Mouse (Mus musculus) olfactory bulb, adult 2 months (tissue): ENCODE results near the gene 4921507P07Rik. TPM values are rescaled to one million over a fixed set of nuclear protein-coding genes. Genes with fewer than 3 reads are reported as not detected.

Experiments
- H3K27ac ChIP-seq: fragments of 200-500 bp; 2 replicates; pipeline ENCODE4 v1.5.1; 2012; ENCODE audit warnings: low read depth, low read length; ENCODE audit not compliant: insufficient read depth
- H3K4me1 ChIP-seq: fragments of 200-500 bp; 2 replicates; pipeline ENCODE4 v1.6.1; 2012; ENCODE audit warnings: low read length; ENCODE audit not compliant: control insufficient read depth, insufficient read depth
- H3K4me3 ChIP-seq: fragments of 200-500 bp; 2 replicates; pipeline ENCODE4 v1.5.1; 2012; ENCODE audit warnings: mild to moderate bottlenecking, low read depth, low read length, moderate library complexity; ENCODE audit not compliant: insufficient read depth
- CTCF ChIP-seq: fragments of 200-500 bp; IDR thresholded peaks from 2 replicates; pipeline ENCODE4 v1.5.1; 2012; ENCODE audit warnings: low read depth, mild to moderate bottlenecking, low read length, moderate library complexity; ENCODE audit not compliant: insufficient read depth
- POLR2A ChIP-seq: fragments of 200-500 bp; IDR thresholded peaks from 2 replicates; pipeline ENCODE4 v1.6.1; 2012; ENCODE audit warnings: mild to moderate bottlenecking, low read depth, low read length, moderate library complexity; ENCODE audit not compliant: insufficient read depth
- WGBS: fragments of 180-500 bp; shearing (Covaris S2); methylation state at CpG from one replicate; pipeline ENCODE4 v1.1.7; 2018; 5-methylcytosine and 5-hydroxymethylcytosine counted together
- polyA plus RNA-seq: library from polyadenylated mRNA; stranded (reverse); fragments of >200 nt; gene quantifications from 2 replicates; pipeline ENCODE4 v1.2.4, GENCODE M21; 2012; ENCODE audit warnings: low replicate concordance; ENCODE audit not compliant: missing spikeins, insufficient read depth, insufficient read length

The 4921507P07Rik gene
- polyA plus RNA-seq, 1 experiment, result not detected

GRCm38 (mm10) chr6:50594372-50594771, 2.1 kb downstream of the 4921507P07Rik start:
- H3K4me1 ChIP-seq, result peaks cover 4% of the 10 kb centered on the region; the same call in 1 of the 2 replicates
- H3K4me3 ChIP-seq, result no peak overlapping the region
- WGBS, result 86% methylated on average over 2 of the region's 2 CpGs
- H3K27ac ChIP-seq, result no peak overlapping the region
- TF ChIP-seq POLR2A, result no peak
- TF ChIP-seq CTCF, result no peak

GRCm38 (mm10) chr6:50593334-50593845, 3.0 kb downstream of the 4921507P07Rik start:
- peaks cover 4% of the 10 kb centered on the region; the same call in 1 of the 2 replicates for H3K4me1 ChIP-seq
- TF ChIP-seq POLR2A, result no peak
- no peak for TF ChIP-seq CTCF
- no peak overlapping the region for H3K27ac ChIP-seq
- 74% methylated on average over 10 of the region's 10 CpGs for WGBS
- H3K4me3 ChIP-seq, result no peak overlapping the region

GRCm38 (mm10) chr6:50590234-50590633, 6.2 kb downstream of the 4921507P07Rik start:
- WGBS, result 94% methylated on average over 3 of the region's 3 CpGs
- Histone ChIP-seq H3K27ac (no peak overlapping the region), H3K4me1 (no peaks in the 10 kb centered on the region), H3K4me3 (no peak overlapping the region)
- TF ChIP-seq CTCF (no peak), POLR2A (no peak)

GRCm38 (mm10) chr6:50588251-50588650, 8.2 kb downstream of the 4921507P07Rik start:
- no peak for TF ChIP-seq CTCF
- TF ChIP-seq POLR2A, result no peak
- no peak overlapping the region for H3K4me3 ChIP-seq
- 93% methylated on average over 1 of the region's 1 CpGs for WGBS
- no peak overlapping the region for H3K27ac ChIP-seq
- no peaks in the 10 kb centered on the region for H3K4me1 ChIP-seq

GRCm38 (mm10) chr6:50587412-50587811, 9.0 kb downstream of the 4921507P07Rik start:
- 72% methylated on average over 2 of the region's 2 CpGs for WGBS
- TF ChIP-seq CTCF, result no peak
- no peak for TF ChIP-seq POLR2A

GRCm38 (mm10) chr6:50586316-50586715, 10.1 kb downstream of the 4921507P07Rik start:
- no peak for TF ChIP-seq POLR2A
- Histone ChIP-seq H3K4me1 (no peaks in the 10 kb centered on the region), H3K4me3 (no peak overlapping the region), H3K27ac (no peak overlapping the region)
- 88% methylated on average over 5 of the region's 5 CpGs for WGBS

More at GRCm38 (mm10) chr6:50587412-50587811, 9.0 kb downstream of the 4921507P07Rik start:
- Histone ChIP-seq H3K4me1 (no peaks in the 10 kb centered on the region), H3K27ac (no peak overlapping the region), H3K4me3 (no peak overlapping the region)

- Histone ChIP-seq H3K4me1 (no peaks in the 10 kb centered on the region), H3K4me3 (no peak overlapping the region), H3K27ac (no peak overlapping the region)
- WGBS, result 84% methylated on average over 7 of the region's 7 CpGs
- no peak for TF ChIP-seq CTCF
- TF ChIP-seq POLR2A, result no peak
Measured at GRCm38 (mm10) chr6:50585733-50586132, 10.7 kb downstream of the 4921507P07Rik start.

GRCm38 (mm10) chr6:50571661-50572060, 24.8 kb downstream of the 4921507P07Rik start:
- Histone ChIP-seq H3K27ac (no peak overlapping the region), H3K4me1 (no peaks in the 10 kb centered on the region), H3K4me3 (no peak overlapping the region)
- TF ChIP-seq POLR2A, result no peak
- TF ChIP-seq CTCF, result no peak
- WGBS, result 79% methylated on average over 1 of the region's 1 CpGs

- H3K4me1 ChIP-seq, result peaks cover 2% of the 10 kb centered on the region; the same call in 1 of the 2 replicates
- peak overlapping the region; percentile 93 for H3K27ac ChIP-seq
- peak overlapping the region; percentile 67 for H3K4me3 ChIP-seq
- 2% methylated on average over 6 of the region's 6 CpGs for WGBS
- TF ChIP-seq POLR2A (no peak), CTCF (no peak)
Measured at GRCm38 (mm10) chr6:50566997-50567255, 29.5 kb downstream of the 4921507P07Rik start.

- WGBS, result 0% methylated on average over 78 of the region's 78 CpGs
- peaks cover 2% of the 10 kb centered on the region; the same call in 1 of the 2 replicates for H3K4me1 ChIP-seq
- TF ChIP-seq CTCF, result 0 out of 2 replicates have a peak, but pooled peaks have one; percentile 4
- peak; percentile 84 for TF ChIP-seq POLR2A
- H3K4me3 ChIP-seq, result peak within 1 kb of the TSS; percentile 67
- H3K27ac ChIP-seq, result peak within 1 kb of the TSS; percentile 93
Measured at GRCm38 (mm10) chr6:50566141-50566996, 30.1 kb downstream of the 4921507P07Rik start, which contains the start of gene Cycs. Gene Cycs, minus strand, starts transcription at chr6:50566538.
